ENCODE assay signal across 27 mouse cellular contexts in genomic region chr10:74257716-74258446, GRCm38 (mm10).
DNase-seq lines count a peak whose midpoint lies in the region; ATAC-seq lines count a peak whose summit lies in the region.
"Had no signal": no experiment of that assay in that cellular context is flagged by ENCODE, and none has a peak within 500 bp of the region (broad histone marks: within the 10 kb centered on the region; RNA-seq: fewer than 3 reads in every experiment).

No protein-coding gene starts in this region.

- H3K4me1 ChIP-seq in forebrain, embryonic 14.5 days (ENCODE audit: control insufficient read depth, insufficient read depth, low read length), result no peaks in the 10 kb centered on the region
- no peaks in the 10 kb centered on the region for H3K4me1 ChIP-seq in forebrain, embryonic 15.5 days
- H3K4me1 ChIP-seq in neural tube, embryonic 11.5 days (ENCODE audit: control insufficient read depth, insufficient read depth, low read length), result no peaks in the 10 kb centered on the region
- H3K4me1 ChIP-seq in hindbrain, embryonic 15.5 days (replicated peaks), result no peaks in the 10 kb centered on the region
- H3K4me1 ChIP-seq in neural tube, embryonic 15.5 days, result no peaks in the 10 kb centered on the region
- H3K4me1 ChIP-seq: embryonic facial prominence, embryonic 12.5 days; heart, embryonic 13.5 days; kidney, embryonic 15.5 days; limb, embryonic 12.5 days had no signal

- no peak overlapping the region for H3K27ac ChIP-seq in forebrain, embryonic 14.5 days (ENCODE audit: low read depth, low read length)
- no peak overlapping the region for H3K27ac ChIP-seq in forebrain, embryonic 15.5 days (replicated peaks)
- H3K27ac ChIP-seq in neural tube, embryonic 11.5 days (ENCODE audit: low read depth, low read length), result no peak overlapping the region
- H3K27ac ChIP-seq in hindbrain, embryonic 15.5 days (replicated peaks), result no peak overlapping the region
- no peak overlapping the region; the same call in 1 of the 2 replicates for H3K27ac ChIP-seq in neural tube, embryonic 15.5 days (replicated peaks)
- H3K27ac ChIP-seq: embryonic facial prominence, embryonic 12.5 days; heart, adult 2 months; heart, embryonic 13.5 days; kidney, embryonic 15.5 days; limb, embryonic 12.5 days; macrophage had no signal

- no peaks in the 10 kb centered on the region for H3K27me3 ChIP-seq in forebrain, embryonic 14.5 days (replicated peaks; ENCODE audit: control insufficient read depth, insufficient read depth, low read length)
- no peaks in the 10 kb centered on the region for H3K27me3 ChIP-seq in forebrain, embryonic 15.5 days
- no peaks in the 10 kb centered on the region for H3K27me3 ChIP-seq in neural tube, embryonic 11.5 days (ENCODE audit: control insufficient read depth, insufficient read depth, low read length)
- H3K27me3 ChIP-seq in hindbrain, embryonic 15.5 days, result no peaks in the 10 kb centered on the region
- no peaks in the 10 kb centered on the region for H3K27me3 ChIP-seq in neural tube, embryonic 15.5 days (replicated peaks)
- H3K27me3 ChIP-seq: CH12.LX; embryonic facial prominence, embryonic 12.5 days; heart, embryonic 13.5 days; kidney, embryonic 15.5 days; limb, embryonic 12.5 days had no signal

- H3K4me3 ChIP-seq in forebrain, embryonic 14.5 days (ENCODE audit: low read depth, low read length), result no peak overlapping the region
- H3K4me3 ChIP-seq in forebrain, embryonic 15.5 days, result no peak overlapping the region
- no peak overlapping the region for H3K4me3 ChIP-seq in neural tube, embryonic 11.5 days (ENCODE audit: low read depth, low read length)
- H3K4me3 ChIP-seq in hindbrain, embryonic 15.5 days, result no peak overlapping the region
- H3K4me3 ChIP-seq in neural tube, embryonic 15.5 days (replicated peaks), result no peak overlapping the region
- H3K4me3 ChIP-seq: embryonic facial prominence, embryonic 12.5 days; heart, adult 2 months; heart, embryonic 13.5 days; kidney, embryonic 15.5 days; limb, embryonic 12.5 days had no signal

- H3K36me3 ChIP-seq in forebrain, embryonic 14.5 days (ENCODE audit: control insufficient read depth, insufficient read depth, low read length), result no peaks in the 10 kb centered on the region
- H3K36me3 ChIP-seq in forebrain, embryonic 15.5 days, result no peaks in the 10 kb centered on the region
- no peaks in the 10 kb centered on the region for H3K36me3 ChIP-seq in neural tube, embryonic 11.5 days (ENCODE audit: control insufficient read depth, insufficient read depth, low read length)
- H3K36me3 ChIP-seq in hindbrain, embryonic 15.5 days, result no peaks in the 10 kb centered on the region
- H3K36me3 ChIP-seq in neural tube, embryonic 15.5 days, result no peaks in the 10 kb centered on the region
- H3K36me3 ChIP-seq: embryonic facial prominence, embryonic 12.5 days; heart, embryonic 13.5 days; kidney, embryonic 15.5 days; limb, embryonic 12.5 days had no signal

- H3K4me2 ChIP-seq in forebrain, embryonic 14.5 days (ENCODE audit: low read length), result no peak overlapping the region
- no peak overlapping the region for H3K4me2 ChIP-seq in forebrain, embryonic 15.5 days (replicated peaks)
- no peak overlapping the region for H3K4me2 ChIP-seq in neural tube, embryonic 11.5 days (ENCODE audit: low read depth)
- H3K4me2 ChIP-seq in hindbrain, embryonic 15.5 days, result peak overlapping the region; percentile 19; the same call in 1 of the 2 replicates
- 0 out of 2 replicates have a peak overlapping the region, but pooled peaks have one; percentile 7 for H3K4me2 ChIP-seq in neural tube, embryonic 15.5 days
- H3K4me2 ChIP-seq: embryonic facial prominence, embryonic 12.5 days; heart, embryonic 13.5 days; kidney, embryonic 15.5 days; limb, embryonic 12.5 days; liver, embryonic 11.5 days had no signal

- 69% methylated on average over 15 of the region's 15 CpGs for WGBS in forebrain, embryonic 14.5 days
- WGBS in forebrain, embryonic 15.5 days, result 63% methylated on average over 15 of the region's 15 CpGs
- WGBS in neural tube, embryonic 11.5 days, result 85% methylated on average over 15 of the region's 15 CpGs
- 57% methylated on average over 15 of the region's 15 CpGs for WGBS in hindbrain, embryonic 15.5 days
- WGBS in neural tube, embryonic 15.5 days, result 66% methylated on average over 15 of the region's 15 CpGs

- no peaks in the 10 kb centered on the region for H3K9me3 ChIP-seq in forebrain, embryonic 14.5 days (replicated peaks; ENCODE audit: control insufficient read depth, low read length)
- no peaks in the 10 kb centered on the region for H3K9me3 ChIP-seq in forebrain, embryonic 15.5 days
- H3K9me3 ChIP-seq in neural tube, embryonic 11.5 days (ENCODE audit: control insufficient read depth, low read length), result no peaks in the 10 kb centered on the region
- H3K9me3 ChIP-seq in hindbrain, embryonic 15.5 days, result no peaks in the 10 kb centered on the region
- no peaks in the 10 kb centered on the region for H3K9me3 ChIP-seq in neural tube, embryonic 15.5 days (replicated peaks)
- H3K9me3 ChIP-seq: embryonic facial prominence, embryonic 12.5 days; heart, embryonic 13.5 days; kidney, embryonic 15.5 days; limb, embryonic 12.5 days had no signal

- peak; percentile 61; the same call in 1 of the 2 replicates for ATAC-seq in forebrain, embryonic 14.5 days
- no peak for ATAC-seq in forebrain, embryonic 15.5 days (replicated peaks)
- 0 out of 2 replicates have a peak, but pooled peaks have one; percentile 16 for ATAC-seq in neural tube, embryonic 11.5 days (ENCODE audit: insufficient read depth, low FRiP score, low TSS enrichment)
- 0 out of 2 replicates have a peak, but pooled peaks have one; percentile 42 for ATAC-seq in hindbrain, embryonic 15.5 days (ENCODE audit: low FRiP score, low read depth)
- ATAC-seq in neural tube, embryonic 15.5 days (ENCODE audit: low FRiP score), result peak; percentile 63
- ATAC-seq: forebrain, postnatal 0 days; liver, postnatal 0 days; lung, postnatal 0 days had no signal

- H3K9ac ChIP-seq in forebrain, embryonic 14.5 days (ENCODE audit: low read length), result no peak overlapping the region
- H3K9ac ChIP-seq in forebrain, embryonic 15.5 days (replicated peaks), result no peak overlapping the region
- H3K9ac ChIP-seq in neural tube, embryonic 11.5 days (ENCODE audit: low read length), result no peak overlapping the region
- H3K9ac ChIP-seq in hindbrain, embryonic 15.5 days, result no peak overlapping the region
- H3K9ac ChIP-seq in neural tube, embryonic 15.5 days (replicated peaks), result no peak overlapping the region
- H3K9ac ChIP-seq: embryonic facial prominence, embryonic 12.5 days; forebrain, postnatal 0 days; heart, embryonic 13.5 days; kidney, embryonic 15.5 days; limb, embryonic 12.5 days; liver, postnatal 0 days had no signal

- peak; percentile 44 for DNase-seq in forebrain, embryonic 14.5 days (ENCODE audit: low spot score)
- DNase-seq in neural tube, embryonic 11.5 days (ENCODE audit: low spot score), result no peak
- no peak for DNase-seq in neural tube, embryonic 10.5 days (ENCODE audit: extremely low spot score, low spot score)
- no peak for DNase-seq in adrenal gland, adult (ENCODE audit: inconsistent age in 2 of 2, low spot score in 1 of 2)
- no peak for DNase-seq in ovary, postnatal 10 days (ENCODE audit: low spot score)
- DNase-seq: adrenal gland, postnatal 36 days; cerebellum, adult 11 months; cerebellum, adult 9-11 months; forebrain, postnatal 0 days; gastrocnemius, postnatal 36 days; heart, adult 2 months; heart, postnatal 14 days; kidney, adult 11 months; kidney, postnatal 36 days; layer of hippocampus, postnatal 36 days; liver, postnatal 0 days had no signal

Comparison
In these comparisons a context has a peak if more than half of its experiments do, and no peak if none do; other contexts are left out.
1. H3K4me2 ChIP-seq: peak in hindbrain, embryonic 15.5 days (single experiment) and neural tube, embryonic 15.5 days (single experiment); none in forebrain, embryonic 14.5 days (single experiment), forebrain, embryonic 15.5 days (single experiment) and neural tube, embryonic 11.5 days (single experiment).